ENCODE assay signal across 17 mouse cellular contexts in genomic region chr6:70872570-70872969, GRCm38 (mm10). TPM values are rescaled to one million over a fixed set of nuclear protein-coding genes. Genes with fewer than 3 reads are reported as not detected.
DNase-seq lines count a peak whose midpoint lies in the region; ATAC-seq and TF ChIP-seq lines count a peak whose summit lies in the region.
"Had no signal": no experiment of that assay in that cellular context is flagged by ENCODE, and none has a peak within 500 bp of the region (broad histone marks: within the 10 kb centered on the region; RNA-seq: fewer than 3 reads in every experiment).

No protein-coding gene starts in this region.

- DNase-seq in heart, postnatal 36 days = no peak
- DNase-seq in intestine, embryonic 14.5 days (ENCODE audit: low spot score) = no peak
- DNase-seq in kidney, adult 2 months = no peak
- DNase-seq: kidney, postnatal 14 days; lung, postnatal 4 days had no signal

- peaks cover 13% of the 10 kb centered on the region for H3K4me1 ChIP-seq in heart, embryonic 16.5 days (ENCODE audit: control insufficient read depth, insufficient read depth, low read length)
- H3K4me1 ChIP-seq in neural tube, embryonic 13.5 days (replicated peaks) = peaks cover 23% of the 10 kb centered on the region
- peaks cover 16% of the 10 kb centered on the region; the same call in 1 of the 2 replicates for H3K4me1 ChIP-seq in neural tube, embryonic 15.5 days
- peaks cover 10% of the 10 kb centered on the region for H3K4me1 ChIP-seq in intestine, embryonic 14.5 days (replicated peaks; ENCODE audit: control insufficient read depth, insufficient read depth, low read length)
- H3K4me1 ChIP-seq in kidney, embryonic 14.5 days (ENCODE audit: control insufficient read depth, insufficient read depth, low read length) = no peaks in the 10 kb centered on the region
- H3K4me1 ChIP-seq in kidney, adult 2 months (ENCODE audit: control insufficient read depth, insufficient read depth, low read length) = peaks cover 30% of the 10 kb centered on the region

- TF ChIP-seq POLR2A in kidney, adult 2 months (IDR thresholded peaks at IDR 0.05; ENCODE audit: low read depth, low read length) = no peak

- H3K36me3 ChIP-seq in heart, embryonic 16.5 days (ENCODE audit: control insufficient read depth, insufficient read depth) = no peaks in the 10 kb centered on the region
- no peaks in the 10 kb centered on the region for H3K36me3 ChIP-seq in neural tube, embryonic 13.5 days
- H3K36me3 ChIP-seq in neural tube, embryonic 15.5 days = no peaks in the 10 kb centered on the region
- H3K36me3 ChIP-seq in intestine, embryonic 14.5 days (ENCODE audit: control insufficient read depth, insufficient read depth, low read length) = no peaks in the 10 kb centered on the region
- no peaks in the 10 kb centered on the region for H3K36me3 ChIP-seq in kidney, embryonic 14.5 days (ENCODE audit: control insufficient read depth, insufficient read depth, low read length)
- H3K36me3 ChIP-seq in kidney, adult 2 months (ENCODE audit: control insufficient read depth, insufficient read depth, low read length) = 0 out of 2 replicates have a peak, but pooled peaks cover 1% of the 10 kb centered on the region

- TF ChIP-seq CTCF in kidney, adult 2 months (conservative IDR thresholded peaks at IDR 0.05; ENCODE audit: insufficient read depth, insufficient read length, low read depth, low read length) = no peak

- H3K27me3 ChIP-seq in heart, embryonic 16.5 days (ENCODE audit: control insufficient read depth, insufficient read depth, low read length) = no peaks in the 10 kb centered on the region
- H3K27me3 ChIP-seq in neural tube, embryonic 13.5 days = no peaks in the 10 kb centered on the region
- no peaks in the 10 kb centered on the region for H3K27me3 ChIP-seq in neural tube, embryonic 15.5 days (replicated peaks)
- H3K27me3 ChIP-seq in intestine, embryonic 14.5 days (replicated peaks; ENCODE audit: control insufficient read depth, insufficient read depth, low read length) = no peaks in the 10 kb centered on the region
- H3K27me3 ChIP-seq in kidney, embryonic 14.5 days (ENCODE audit: control insufficient read depth, insufficient read depth, low read length) = no peaks in the 10 kb centered on the region
- H3K27me3 ChIP-seq in kidney, adult 2 months (replicated peaks; ENCODE audit: control insufficient read depth, insufficient read depth, low read length) = no peaks in the 10 kb centered on the region
- H3K27me3 ChIP-seq: Patski had no signal

- H3K27ac ChIP-seq in heart, embryonic 16.5 days (ENCODE audit: low read length) = no peak overlapping the region
- H3K27ac ChIP-seq in neural tube, embryonic 13.5 days (replicated peaks) = peak overlapping the region; percentile 55
- H3K27ac ChIP-seq in neural tube, embryonic 15.5 days (replicated peaks) = no peak overlapping the region
- H3K27ac ChIP-seq in intestine, embryonic 14.5 days (ENCODE audit: low read depth) = 0 out of 2 replicates have a peak overlapping the region, but pooled peaks have one; percentile 10
- H3K27ac ChIP-seq in kidney, embryonic 14.5 days (ENCODE audit: low read depth, low read length) = no peak overlapping the region
- H3K27ac ChIP-seq in kidney, adult 2 months (ENCODE audit: insufficient read depth, low read depth, low read length) = no peak overlapping the region
- H3K27ac ChIP-seq: heart, adult 2 months had no signal

- intact Hi-C loops in heart, postnatal 36 days (cut with DNase I) = loop anchor here (2.0 kb wide), 1 partner anchor 32 kb away; no protein-coding TSS in a partner anchor

- no peak overlapping the region for H3K9ac ChIP-seq in heart, embryonic 16.5 days (ENCODE audit: low read length)
- H3K9ac ChIP-seq in neural tube, embryonic 13.5 days = no peak overlapping the region
- H3K9ac ChIP-seq in neural tube, embryonic 15.5 days (replicated peaks) = no peak overlapping the region
- no peak overlapping the region for H3K9ac ChIP-seq in intestine, embryonic 14.5 days (ENCODE audit: low read length)
- H3K9ac ChIP-seq in kidney, embryonic 14.5 days (ENCODE audit: low read depth, low read length) = no peak overlapping the region

- WGBS in heart, embryonic 16.5 days = 59% methylated on average over 7 of the region's 7 CpGs
- 73% methylated on average over 7 of the region's 7 CpGs for WGBS in neural tube, embryonic 13.5 days
- 76% methylated on average over 7 of the region's 7 CpGs for WGBS in neural tube, embryonic 15.5 days
- 66% methylated on average over 7 of the region's 7 CpGs for WGBS in intestine, embryonic 14.5 days
- WGBS in kidney, embryonic 14.5 days = 77% methylated on average over 7 of the region's 7 CpGs
- WGBS in kidney, adult 2 months = 80% methylated on average over 7 of the region's 7 CpGs

- H3K4me3 ChIP-seq in heart, embryonic 16.5 days (ENCODE audit: low read length) = no peak overlapping the region
- H3K4me3 ChIP-seq in neural tube, embryonic 13.5 days = no peak overlapping the region
- H3K4me3 ChIP-seq in neural tube, embryonic 15.5 days (replicated peaks) = no peak overlapping the region
- no peak overlapping the region for H3K4me3 ChIP-seq in intestine, embryonic 14.5 days (ENCODE audit: low read depth, low read length)
- no peak overlapping the region for H3K4me3 ChIP-seq in kidney, embryonic 14.5 days (ENCODE audit: low read length)
- H3K4me3 ChIP-seq in kidney, adult 2 months (ENCODE audit: insufficient read depth, low read depth, low read length) = no peak overlapping the region
- H3K4me3 ChIP-seq: heart, adult 2 months had no signal

- peak overlapping the region; percentile 36; the same call in 1 of the 2 replicates for H3K4me2 ChIP-seq in heart, embryonic 16.5 days (ENCODE audit: low read depth, low read length)
- H3K4me2 ChIP-seq in neural tube, embryonic 13.5 days = peak overlapping the region; percentile 27; the same call in 1 of the 2 replicates
- no peak overlapping the region for H3K4me2 ChIP-seq in neural tube, embryonic 15.5 days
- no peak overlapping the region for H3K4me2 ChIP-seq in intestine, embryonic 14.5 days (ENCODE audit: low read length)
- H3K4me2 ChIP-seq in kidney, embryonic 14.5 days (replicated peaks; ENCODE audit: low read depth, low read length) = no peak overlapping the region

- H3K9me3 ChIP-seq in heart, embryonic 16.5 days (replicated peaks; ENCODE audit: control insufficient read depth, low read length) = no peaks in the 10 kb centered on the region
- no peaks in the 10 kb centered on the region for H3K9me3 ChIP-seq in neural tube, embryonic 13.5 days
- no peaks in the 10 kb centered on the region for H3K9me3 ChIP-seq in neural tube, embryonic 15.5 days (replicated peaks)
- no peaks in the 10 kb centered on the region for H3K9me3 ChIP-seq in intestine, embryonic 14.5 days (ENCODE audit: control insufficient read depth, low read length)
- H3K9me3 ChIP-seq in kidney, embryonic 14.5 days (ENCODE audit: control insufficient read depth, low read length) = no peaks in the 10 kb centered on the region

- no peak for ATAC-seq in heart, embryonic 16.5 days (replicated peaks; ENCODE audit: extremely low read depth, insufficient read depth, low FRiP score)
- no peak for ATAC-seq in neural tube, embryonic 13.5 days (ENCODE audit: low read depth)
- no peak for ATAC-seq in neural tube, embryonic 15.5 days (ENCODE audit: low FRiP score)
- peak; percentile 32; the same call in 1 of the 2 replicates for ATAC-seq in intestine, embryonic 14.5 days (replicated peaks; ENCODE audit: low FRiP score, low TSS enrichment, low read depth)
- no peak for ATAC-seq in kidney, embryonic 14.5 days (ENCODE audit: low FRiP score, low TSS enrichment)

RNA-seq across cellular contexts. Expression of gene Eif2ak3, which starts 28.3 kb away (rescaled TPM):
- polyA plus RNA-seq in heart, embryonic 16.5 days (2015; fragmentation: Nextera tagmentation; extraction: Ambion mirVana) = 6.3 and 6.5 TPM in 2 replicates
- total RNA-seq in heart, postnatal 36 days (2021) = 1 to 10 TPM; 9.2 to 9.6 TPM
- polyA plus RNA-seq in neural tube, embryonic 13.5 days (2015; fragmentation: Nextera tagmentation; extraction: Ambion mirVana) = 14.9 and 17.3 TPM in 2 replicates
- polyA plus RNA-seq in neural tube, embryonic 15.5 days (2015; fragmentation: Nextera tagmentation; extraction: Ambion mirVana) = 11.6 and 13.3 TPM in 2 replicates
- 7.3 and 8.2 TPM in 2 replicates for polyA plus RNA-seq in intestine, embryonic 14.5 days (2014; fragmentation: Nextera tagmentation; extraction: Ambion mirVana)
- polyA plus RNA-seq in kidney, embryonic 14.5 days (2014; fragmentation: Nextera tagmentation; extraction: Ambion mirVana) = 5.2 and 9.8 TPM in 2 replicates
- 14.4 TPM in 2 replicates for polyA plus RNA-seq in kidney, adult 2 months (2012; rRNA removed)

RNA-seq across cellular contexts. Expression of gene Tex37, which starts 46.2 kb away (rescaled TPM):
- polyA plus RNA-seq in heart, embryonic 16.5 days (2015; fragmentation: Nextera tagmentation; extraction: Ambion mirVana) = not detected in 2 replicates
- not detected for total RNA-seq in heart, postnatal 36 days (2021)
- not detected in 2 replicates for polyA plus RNA-seq in neural tube, embryonic 13.5 days (2015; fragmentation: Nextera tagmentation; extraction: Ambion mirVana)
- polyA plus RNA-seq in neural tube, embryonic 15.5 days (2015; fragmentation: Nextera tagmentation; extraction: Ambion mirVana) = not detected in 2 replicates
- not detected in 2 replicates for polyA plus RNA-seq in intestine, embryonic 14.5 days (2014; fragmentation: Nextera tagmentation; extraction: Ambion mirVana)
- polyA plus RNA-seq in kidney, embryonic 14.5 days (2014; fragmentation: Nextera tagmentation; extraction: Ambion mirVana) = not detected in 2 replicates
- 0.39 TPM in 1 of 2 replicates, not detected in the other for polyA plus RNA-seq in kidney, adult 2 months (2012; rRNA removed)
- total RNA-seq: gastrocnemius, adult 18-20 months; heart, adult 2 months; layer of hippocampus, postnatal 14 days had no signal
- polyA plus RNA-seq: heart, adult 2 months; limb, embryonic 11.5 days; midbrain, embryonic 14.5 days; neural tube, embryonic 11.5 days; Patski; urinary bladder, adult 2 months had no signal

Comparison
In these comparisons a context has a peak if more than half of its experiments do, and no peak if none do; other contexts are left out.
1. H3K27ac ChIP-seq: peak in neural tube, embryonic 13.5 days (single experiment) and intestine, embryonic 14.5 days (single experiment); none in heart, embryonic 16.5 days (single experiment), neural tube, embryonic 15.5 days (single experiment), kidney, embryonic 14.5 days (single experiment) and kidney, adult 2 months (single experiment).
2. H3K4me2 ChIP-seq: peak in heart, embryonic 16.5 days (single experiment) and neural tube, embryonic 13.5 days (single experiment); none in neural tube, embryonic 15.5 days (single experiment), intestine, embryonic 14.5 days (single experiment) and kidney, embryonic 14.5 days (single experiment).